Mouse (Mus musculus): ENCODE results near the gene Rab25. TPM values are rescaled to one million over a fixed set of nuclear protein-coding genes. Genes with fewer than 3 reads are reported as not detected.

The Rab25 gene
- total and polyA plus RNA-seq, 3 experiments, result 0.67 to 1.6 TPM; not detected in 1

GRCm38 (mm10) chr3:88512896-88513545 is 35.1 kb downstream of the Rab25 start:
- no peak for ATAC-seq (ENCODE audit: extremely low read depth, insufficient number of reproducible peaks, low FRiP score, poor library complexity, severe bottlenecking)
- Histone ChIP-seq H3K4me1 (ENCODE audit: insufficient read depth, low read depth, low read length) (peaks cover 81% of the 10 kb centered on the region), H3K27me3 (ENCODE audit: insufficient read depth, low read length) (no peaks in the 10 kb centered on the region; the same call in 1 of the 2 replicates), H3K4me3 (ENCODE audit: low read depth, low read length) (peak overlapping the region; percentile 31; the same call in 1 of the 2 replicates), H3K36me3 (replicated peaks) (peaks cover 2% of the 10 kb centered on the region), H3K9me3 (replicated peaks) (no peaks in the 10 kb centered on the region)
- no peak for DNase-seq (ENCODE audit: low spot score)
- TF ChIP-seq GATA2 (IDR thresholded peaks at IDR 0.05; ENCODE audit: borderline replicate concordance, low read depth, low read length) (no peak), GATA1 (IDR thresholded peaks at IDR 0.05; ENCODE audit: borderline replicate concordance, low read length) (no peak), CTCF (IDR thresholded peaks at IDR 0.05; ENCODE audit: low read depth, low read length) (no peak)

GRCm38 (mm10) chr3:88512141-88512895 is 35.8 kb downstream of the Rab25 start:
- Histone ChIP-seq H3K27me3 (ENCODE audit: insufficient read depth, low read length) (no peaks in the 10 kb centered on the region), H3K4me1 (ENCODE audit: insufficient read depth, low read depth, low read length) (peaks cover 87% of the 10 kb centered on the region), H3K9me3 (replicated peaks) (no peaks in the 10 kb centered on the region), H3K36me3 (replicated peaks) (peaks cover 4% of the 10 kb centered on the region), H3K4me3 (ENCODE audit: low read depth, low read length) (no peak overlapping the region; the same call in 1 of the 2 replicates)
- no peak for ATAC-seq (ENCODE audit: extremely low read depth, insufficient number of reproducible peaks, low FRiP score, poor library complexity, severe bottlenecking)
- no peak for DNase-seq (ENCODE audit: low spot score)
- TF ChIP-seq CTCF (IDR thresholded peaks at IDR 0.05; ENCODE audit: low read depth, low read length) (no peak), GATA1 (IDR thresholded peaks at IDR 0.05; ENCODE audit: borderline replicate concordance, low read length) (no peak), GATA2 (IDR thresholded peaks at IDR 0.05; ENCODE audit: borderline replicate concordance, low read depth, low read length) (no peak), POLR2AphosphoS5 (IDR thresholded peaks at IDR 0.05; ENCODE audit: insufficient replicate concordance, low read depth, low read length) (no peak), TAL1 (conservative IDR thresholded peaks at IDR 0.05; ENCODE audit: low read depth, low read length) (no peak)

- TF ChIP-seq CTCF (IDR thresholded peaks at IDR 0.05; ENCODE audit: low read depth, low read length) (no peak), GATA2 (IDR thresholded peaks at IDR 0.05; ENCODE audit: borderline replicate concordance, low read depth, low read length) (no peak), TAL1 (conservative IDR thresholded peaks at IDR 0.05; ENCODE audit: low read depth, low read length) (no peak), GATA1 (IDR thresholded peaks at IDR 0.05; ENCODE audit: borderline replicate concordance, low read length) (no peak), POLR2AphosphoS5 (IDR thresholded peaks at IDR 0.05; ENCODE audit: insufficient replicate concordance, low read depth, low read length) (no peak)
- no peaks in the 10 kb centered on the region for H3K27me3 ChIP-seq (ENCODE audit: insufficient read depth, low read length)
- no peaks in the 10 kb centered on the region for H3K9me3 ChIP-seq (replicated peaks)
- peaks cover 94% of the 10 kb centered on the region for H3K4me1 ChIP-seq (ENCODE audit: insufficient read depth, low read depth, low read length)
- H3K36me3 ChIP-seq (replicated peaks), result peaks cover 7% of the 10 kb centered on the region
- no peak for ATAC-seq (ENCODE audit: extremely low read depth, insufficient number of reproducible peaks, low FRiP score, poor library complexity, severe bottlenecking)
- H3K4me3 ChIP-seq (ENCODE audit: low read depth, low read length), result peak overlapping the region; percentile 22; the same call in 1 of the 2 replicates
- no peak for DNase-seq (ENCODE audit: low spot score)
Measured at GRCm38 (mm10) chr3:88511559-88511958, 36.5 kb downstream of the Rab25 start.

- H3K4me3 ChIP-seq (ENCODE audit: low read depth, low read length), result peak overlapping the region; percentile 70; the same call in 1 of the 2 replicates
- peaks cover 7% of the 10 kb centered on the region for H3K36me3 ChIP-seq (replicated peaks)
- H3K4me1 ChIP-seq (ENCODE audit: insufficient read depth, low read depth, low read length), result peaks cover 97% of the 10 kb centered on the region
Measured at GRCm38 (mm10) chr3:88510421-88511289, 37.4 kb downstream of the Rab25 start.

GRCm38 (mm10) chr3:88509692-88510420 is 38.2 kb downstream of the Rab25 start, which contains the start of gene Lmna:
TSS of gene Lmna (minus strand) at chr3:88509956.
- H3K27me3 ChIP-seq (ENCODE audit: insufficient read depth, low read length), result no peaks in the 10 kb centered on the region
- ATAC-seq (ENCODE audit: extremely low read depth, insufficient number of reproducible peaks, low FRiP score, poor library complexity, severe bottlenecking), result peak; percentile 87
- H3K4me3 ChIP-seq (ENCODE audit: low read depth, low read length), result peak within 1 kb of the TSS; percentile 70
- peaks cover 7% of the 10 kb centered on the region for H3K36me3 ChIP-seq (replicated peaks)
- H3K4me1 ChIP-seq (ENCODE audit: insufficient read depth, low read depth, low read length), result peaks cover 99% of the 10 kb centered on the region
- peak; percentile 83 for DNase-seq (ENCODE audit: low spot score)
- no peaks in the 10 kb centered on the region for H3K9me3 ChIP-seq (replicated peaks)
- TF ChIP-seq CTCF (IDR thresholded peaks at IDR 0.05; ENCODE audit: low read depth, low read length) (0 out of 2 replicates have a peak, but pooled peaks have one; percentile 14), TAL1 (conservative IDR thresholded peaks at IDR 0.05; ENCODE audit: low read depth, low read length) (no peak)

More at GRCm38 (mm10) chr3:88510421-88511289, 37.4 kb downstream of the Rab25 start:
- DNase-seq (ENCODE audit: low spot score) (no peak), ATAC-seq (ENCODE audit: extremely low read depth, insufficient number of reproducible peaks, low FRiP score, poor library complexity, severe bottlenecking) (no peak)
- Histone ChIP-seq H3K9me3 (replicated peaks) (no peaks in the 10 kb centered on the region), H3K27me3 (ENCODE audit: insufficient read depth, low read length) (no peaks in the 10 kb centered on the region)
- no peak for TF ChIP-seq TAL1 (conservative IDR thresholded peaks at IDR 0.05; ENCODE audit: low read depth, low read length)
- no peak for TF ChIP-seq GATA2 (IDR thresholded peaks at IDR 0.05; ENCODE audit: borderline replicate concordance, low read depth, low read length)
- no peak for TF ChIP-seq POLR2AphosphoS5 (IDR thresholded peaks at IDR 0.05; ENCODE audit: insufficient replicate concordance, low read depth, low read length)
- no peak for TF ChIP-seq CTCF (IDR thresholded peaks at IDR 0.05; ENCODE audit: low read depth, low read length)
- no peak for TF ChIP-seq GATA1 (IDR thresholded peaks at IDR 0.05; ENCODE audit: borderline replicate concordance, low read length)
